Mouse (Mus musculus) heart, adult 2 months (tissue): ENCODE data around the gene Mup10.
"Not testable (repeated sequence)": the region's sequence is repeated elsewhere in the genome, so short reads cannot be mapped to it uniquely, and the experiment has no call there.

Source experiments
- CTCF ChIP-seq: fragments of 200-600 bp; IDR thresholded peaks from 2 replicates; pipeline ENCODE4 v1.8.1; 2022; ENCODE audit warnings: antibody characterized with exemption, mild to moderate bottlenecking, moderate library complexity
- POLR2A ChIP-seq: fragments of 200-500 bp; IDR thresholded peaks from 2 replicates; pipeline ENCODE4 v1.6.1; 2011; ENCODE audit warnings: mild to moderate bottlenecking, low read depth, low read length, control low read depth; ENCODE audit not compliant: insufficient read depth

DNA sequence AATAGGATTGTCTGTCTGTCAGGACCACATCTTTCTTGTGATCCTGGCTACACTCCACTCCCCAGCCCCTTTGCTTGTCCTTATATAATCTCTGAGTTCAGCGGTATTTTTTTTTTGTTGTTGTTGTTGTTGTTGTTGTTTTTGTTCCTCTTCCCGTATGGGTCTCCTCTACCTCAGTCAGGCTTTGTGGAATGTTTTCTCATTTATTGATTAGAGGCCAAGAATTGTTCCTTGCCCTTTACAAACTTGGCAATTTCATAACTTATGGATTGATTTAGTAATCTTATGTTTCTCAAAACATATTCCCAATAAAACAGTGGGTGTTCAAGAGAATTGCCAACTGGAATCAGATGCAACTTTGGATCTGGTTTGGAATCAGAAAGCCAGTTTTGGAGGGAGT, at the start of gene Mup10:
- TF ChIP-seq POLR2A, CTCF: not testable (repeated sequence)
